Mouse (Mus musculus) myocyte (in vitro differentiated cells): Measurements from ENCODE around the gene Fam13a.

Experiments
- MYOD1 ChIP-seq, 3 experiments: IDR thresholded peaks; one replicate each; pipeline ENCODE4 v1.6.1; 2011; ENCODE audit warnings: control low read depth in 2 of 3, low read depth in 2 of 3, mild to moderate bottlenecking in 2 of 3, moderate library complexity in 1 of 3; ENCODE audit not compliant: insufficient read length in 2 of 3, control insufficient read depth in 1 of 3
- MYOG ChIP-seq, 3 experiments: IDR thresholded peaks; one replicate each; pipeline ENCODE4 v1.6.1; 2011; ENCODE audit warnings: control low read depth in 2 of 3, low read depth in 2 of 3, mild to moderate bottlenecking in 2 of 3; ENCODE audit not compliant: insufficient read length in 2 of 3, control insufficient read depth in 1 of 3, insufficient read depth in 1 of 3
- POLR2A ChIP-seq: IDR thresholded peaks from one replicate; pipeline ENCODE4 v1.6.1; 2011; ENCODE audit warnings: low read depth, mild to moderate bottlenecking, control low read depth, moderate library complexity; ENCODE audit not compliant: insufficient read length
- REST ChIP-seq: IDR thresholded peaks from one replicate; pipeline ENCODE4 v1.6.1; 2011; ENCODE audit warnings: mild to moderate bottlenecking, control low read depth, moderate library complexity; ENCODE audit not compliant: insufficient read depth, insufficient read length

- TF ChIP-seq MYOD1 (IDR thresholded peaks at IDR 0.05; ENCODE audit: control insufficient read depth in 1 of 3, insufficient read length in 2 of 3, low read depth in 2 of 3) (peak in 1 of 3 experiments; percentile 40), POLR2A (peak; percentile 48), REST (no peak), MYOG (IDR thresholded peaks at IDR 0.05; ENCODE audit: control insufficient read depth in 1 of 3, insufficient read depth in 1 of 3, insufficient read length in 2 of 3, low read depth in 2 of 3) (no peak)
Measured at GRCm38 (mm10) chr6:59024164-59024724, at the start of gene Fam13a.
